Mouse (Mus musculus) hindbrain, embryonic 13.5 days (tissue): ENCODE measurements around the gene Adarb2. TPM values are rescaled to one million over a fixed set of nuclear protein-coding genes. Genes with fewer than 3 reads are reported as not detected.

ENCODE experiments used
- ATAC-seq: fragments of 200-750 bp; cut with Nextera tagmentation; 2 replicates; pipeline ENCODE4 v1.8.0; 2017; ENCODE audit warnings: moderate TSS enrichment; ENCODE audit not compliant: low FRiP score
- H3K27ac ChIP-seq: fragments of 300-500 bp; sonication (generic); 2 replicates; pipeline ENCODE4 v1.5.1; 2015; ENCODE audit warnings: inconsistent platforms, mild to moderate bottlenecking, moderate library complexity
- H3K27me3 ChIP-seq: fragments of 300-500 bp; sonication (generic); 2 replicates; pipeline ENCODE4 v1.6.1; 2015; ENCODE audit warnings: mild to moderate bottlenecking, inconsistent platforms
- H3K36me3 ChIP-seq: fragments of 300-500 bp; sonication (generic); 2 replicates; pipeline ENCODE4 v1.6.1; 2015; ENCODE audit warnings: mild to moderate bottlenecking, inconsistent platforms
- H3K4me1 ChIP-seq: fragments of 300-500 bp; sonication (generic); replicated peaks from 2 replicates; pipeline ENCODE4 v1.6.1; 2015; ENCODE audit warnings: inconsistent platforms
- H3K4me2 ChIP-seq: fragments of 300-500 bp; sonication (generic); 2 replicates; pipeline ENCODE4 v1.6.1; 2015; ENCODE audit warnings: inconsistent platforms, mild to moderate bottlenecking, moderate library complexity
- H3K4me3 ChIP-seq: fragments of 300-500 bp; sonication (generic); 2 replicates; pipeline ENCODE4 v1.5.1; 2015; ENCODE audit warnings: mild to moderate bottlenecking, inconsistent platforms
- H3K9ac ChIP-seq: fragments of 300-500 bp; sonication (generic); 2 replicates; pipeline ENCODE4 v1.6.1; 2015; ENCODE audit warnings: mild to moderate bottlenecking, inconsistent platforms
- H3K9me3 ChIP-seq: fragments of 300-500 bp; sonication (generic); 2 replicates; pipeline ENCODE4 v1.6.1; 2016; ENCODE audit warnings: inconsistent platforms
- WGBS: fragments of 180-500 bp; shearing (Covaris S2); methylation state at CpG from one replicate; pipeline ENCODE4 v1.1.7; 2015; 5-methylcytosine and 5-hydroxymethylcytosine counted together
- polyA plus RNA-seq: library from polyadenylated mRNA; unstranded; fragments of >200 nt; fragmentation: Nextera tagmentation; extraction: Ambion mirVana; gene quantifications from 2 replicates; pipeline ENCODE4 v1.2.1, GENCODE M21; 2015

Gene Adarb2
- polyA plus RNA-seq, 1 experiment from 2014 or later, result 28.9 TPM

- Histone ChIP-seq H3K27me3 (no peaks in the 10 kb centered on the region), H3K4me1 (peaks cover 4% of the 10 kb centered on the region; the same call in 1 of the 2 replicates), H3K4me2 (no peak overlapping the region), H3K9ac (no peak overlapping the region), H3K9me3 (no peaks in the 10 kb centered on the region), H3K4me3 (no peak overlapping the region), H3K36me3 (no peaks in the 10 kb centered on the region), H3K27ac (no peak overlapping the region)
- 71% methylated on average over 12 of the region's 12 CpGs for WGBS
- ATAC-seq, result no peak
Observed at GRCm38 (mm10) chr13:8467591-8468366, 265.1 kb downstream of the Adarb2 start.

- H3K4me3 ChIP-seq, result no peak overlapping the region
- 73% methylated on average over 3 of the region's 3 CpGs for WGBS
- ATAC-seq, result no peak
- no peaks in the 10 kb centered on the region for H3K27me3 ChIP-seq
- no peak overlapping the region for H3K9ac ChIP-seq
- no peaks in the 10 kb centered on the region for H3K9me3 ChIP-seq
- no peaks in the 10 kb centered on the region for H3K36me3 ChIP-seq
- 0 out of 2 replicates have a peak, but pooled peaks cover 6% of the 10 kb centered on the region for H3K4me1 ChIP-seq
- H3K4me2 ChIP-seq, result no peak overlapping the region
- H3K27ac ChIP-seq, result peak overlapping the region; percentile 23; the same call in 1 of the 2 replicates
Observed at GRCm38 (mm10) chr13:8476237-8476636, 273.6 kb downstream of the Adarb2 start.

DNA sequence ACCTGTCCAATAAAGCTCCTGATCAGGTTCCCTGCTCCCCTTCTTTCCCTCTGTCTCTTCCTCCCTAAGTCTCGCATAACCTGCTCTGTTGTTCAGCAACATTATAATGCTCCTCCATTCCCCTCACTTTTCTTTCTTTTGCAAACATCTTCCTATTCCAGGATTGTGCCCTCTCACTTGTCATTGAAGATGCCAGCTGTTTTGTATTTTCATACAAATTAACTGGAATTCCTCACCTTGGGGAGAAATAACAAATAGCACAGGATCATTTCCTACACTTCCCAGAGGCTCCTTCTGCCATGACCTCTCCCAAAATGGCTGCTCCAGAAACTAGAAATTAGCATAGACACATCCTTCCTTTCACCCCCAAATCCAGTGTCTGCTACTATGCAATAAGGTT, 276.1 kb downstream of the Adarb2 start:
- no peak overlapping the region for H3K4me3 ChIP-seq
- no peak overlapping the region for H3K27ac ChIP-seq
- H3K4me1 ChIP-seq, result 0 out of 2 replicates have a peak, but pooled peaks cover 6% of the 10 kb centered on the region
- no peak overlapping the region for H3K4me2 ChIP-seq
- ATAC-seq, result no peak
- no peaks in the 10 kb centered on the region for H3K36me3 ChIP-seq
- H3K9ac ChIP-seq, result no peak overlapping the region
- WGBS, result 90% methylated on average over 1 of the region's 1 CpGs
- H3K9me3 ChIP-seq, result no peaks in the 10 kb centered on the region
- H3K27me3 ChIP-seq, result no peaks in the 10 kb centered on the region

GRCm38 (mm10) chr13:8479970-8480369, 277.3 kb downstream of the Adarb2 start:
- H3K4me1 ChIP-seq, result peaks cover 8% of the 10 kb centered on the region; the same call in 1 of the 2 replicates
- ATAC-seq, result no peak

DNA sequence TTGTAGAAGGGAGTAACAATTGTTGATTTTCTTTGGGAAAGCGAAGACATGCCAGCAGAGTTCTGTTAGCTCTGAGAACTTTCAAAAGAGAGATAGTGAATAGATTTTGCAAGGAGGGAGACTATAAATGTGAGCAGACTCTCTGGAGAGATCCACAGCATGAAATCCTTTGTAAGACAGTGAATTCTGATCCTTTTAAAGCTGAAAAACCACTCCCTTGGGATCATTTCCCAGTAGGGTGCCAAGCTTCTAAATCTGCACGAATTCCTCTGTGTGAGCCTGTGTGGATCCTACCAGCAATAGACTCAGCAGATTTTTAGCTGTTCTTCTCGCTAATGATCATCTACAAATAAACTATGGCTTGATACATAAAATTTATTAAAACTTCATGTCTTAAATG, 278.7 kb downstream of the Adarb2 start:
- no peaks in the 10 kb centered on the region for H3K27me3 ChIP-seq
- no peak overlapping the region for H3K4me3 ChIP-seq
- H3K27ac ChIP-seq, result no peak overlapping the region
- no peak overlapping the region for H3K4me2 ChIP-seq
- no peaks in the 10 kb centered on the region for H3K9me3 ChIP-seq
- H3K36me3 ChIP-seq, result no peaks in the 10 kb centered on the region
- H3K4me1 ChIP-seq, result peaks cover 4% of the 10 kb centered on the region; the same call in 1 of the 2 replicates
- 53% methylated on average over 3 of the region's 3 CpGs for WGBS
- H3K9ac ChIP-seq, result no peak overlapping the region
- no peak for ATAC-seq

More at GRCm38 (mm10) chr13:8479970-8480369, 277.3 kb downstream of the Adarb2 start:
- Histone ChIP-seq H3K4me2 (no peak overlapping the region), H3K27me3 (no peaks in the 10 kb centered on the region), H3K36me3 (no peaks in the 10 kb centered on the region), H3K9me3 (no peaks in the 10 kb centered on the region), H3K9ac (no peak overlapping the region), H3K4me3 (no peak overlapping the region), H3K27ac (no peak overlapping the region)

GRCm38 (mm10) chr13:8484592-8485272, 282.1 kb downstream of the Adarb2 start:
- Histone ChIP-seq H3K36me3 (no peaks in the 10 kb centered on the region), H3K4me3 (no peak overlapping the region), H3K9ac (no peak overlapping the region), H3K27me3 (no peaks in the 10 kb centered on the region), H3K4me1 (peaks cover 8% of the 10 kb centered on the region; the same call in 1 of the 2 replicates), H3K9me3 (no peaks in the 10 kb centered on the region), H3K4me2 (no peak overlapping the region), H3K27ac (peak overlapping the region; percentile 61)
- peak; percentile 57 for ATAC-seq
- WGBS, result 50% methylated on average over 4 of the region's 4 CpGs

DNA sequence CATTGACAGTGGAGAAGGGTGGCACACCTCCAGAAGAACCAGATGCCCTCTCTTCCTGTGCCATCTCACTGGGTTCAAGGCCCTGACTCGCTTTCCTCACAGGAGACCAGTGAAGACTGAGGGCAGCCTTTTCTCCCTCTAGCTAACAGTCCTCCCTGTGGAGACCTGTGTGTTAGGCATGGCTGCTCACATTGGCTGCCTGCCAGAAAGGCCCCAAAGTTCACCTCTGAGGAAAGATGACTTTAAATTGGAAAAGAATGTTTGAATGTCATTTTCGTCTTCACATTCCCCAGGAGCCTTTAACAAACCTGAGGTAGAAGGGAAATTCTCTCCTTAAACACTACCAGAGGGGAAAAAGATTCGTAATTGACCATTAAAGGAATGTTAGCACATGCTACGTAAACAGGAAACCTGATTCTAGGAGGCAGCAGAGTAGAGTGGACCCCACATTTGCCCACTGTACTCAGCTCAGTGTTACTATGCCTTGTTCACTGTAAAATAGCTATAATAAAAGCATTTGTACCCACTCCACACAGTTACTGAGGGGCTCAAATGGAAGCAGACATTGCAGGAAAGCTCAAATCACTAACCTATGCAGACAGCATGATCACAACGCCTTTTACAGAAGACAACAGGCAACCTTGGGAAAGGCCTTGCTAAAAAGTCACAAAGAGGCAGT, 285.2 kb downstream of the Adarb2 start:
- Histone ChIP-seq H3K9ac (no peak overlapping the region), H3K9me3 (no peaks in the 10 kb centered on the region), H3K4me1 (peaks cover 8% of the 10 kb centered on the region; the same call in 1 of the 2 replicates), H3K4me2 (no peak overlapping the region), H3K27me3 (no peaks in the 10 kb centered on the region), H3K27ac (no peak overlapping the region), H3K4me3 (no peak overlapping the region), H3K36me3 (no peaks in the 10 kb centered on the region)
- ATAC-seq, result 0 out of 2 replicates have a peak, but pooled peaks have one; percentile 46
- 69% methylated on average over 5 of the region's 5 CpGs for WGBS

DNA sequence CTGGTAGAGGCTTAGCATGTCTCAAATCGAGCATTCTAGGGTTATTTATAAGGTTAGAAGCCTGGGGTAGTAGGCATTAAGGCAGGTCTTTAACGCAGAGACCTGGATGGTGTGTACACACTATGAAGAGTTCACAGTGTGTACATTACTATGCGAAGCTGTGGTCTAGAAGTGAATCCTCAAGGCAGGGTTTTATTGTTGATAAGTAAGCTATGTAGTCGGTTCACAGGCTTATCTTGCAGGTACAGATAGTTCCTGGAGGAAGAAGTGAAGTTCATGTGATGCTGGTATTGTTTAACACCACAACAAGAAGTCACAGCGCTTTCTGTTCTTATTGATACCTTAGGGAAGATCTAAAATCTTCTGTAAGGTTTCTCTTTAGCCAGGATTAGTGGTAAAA, 290.7 kb downstream of the Adarb2 start:
- 90% methylated on average over 5 of the region's 5 CpGs for WGBS

DNA sequence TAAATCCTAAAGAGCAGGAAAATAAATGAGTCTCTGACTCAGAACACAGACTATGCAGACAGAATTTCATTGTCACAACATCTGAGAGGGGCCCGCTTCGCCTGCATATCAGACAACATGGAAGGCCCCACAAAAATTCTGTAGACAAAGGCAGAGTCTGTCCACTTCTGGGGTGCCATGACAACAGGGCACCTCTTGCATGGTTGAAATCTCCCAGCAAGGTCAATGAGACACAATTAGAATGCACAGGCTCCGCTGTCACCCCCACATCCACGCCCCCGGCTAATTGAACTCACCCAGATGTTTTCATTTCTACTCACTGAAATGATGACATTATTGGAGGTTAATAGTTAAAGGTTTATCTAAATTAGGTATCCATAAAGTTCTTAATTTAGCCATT, 296.9 kb downstream of the Adarb2 start:
- ATAC-seq, result no peak
- no peaks in the 10 kb centered on the region for H3K4me1 ChIP-seq

More for the DNA sequence above, 290.7 kb downstream of the Adarb2 start:
- Histone ChIP-seq H3K27me3 (no peaks in the 10 kb centered on the region), H3K9ac (no peak overlapping the region), H3K4me1 (no peaks in the 10 kb centered on the region), H3K36me3 (no peaks in the 10 kb centered on the region), H3K4me3 (no peak overlapping the region), H3K27ac (no peak overlapping the region), H3K4me2 (no peak overlapping the region), H3K9me3 (no peaks in the 10 kb centered on the region)
- no peak for ATAC-seq

GRCm38 (mm10) chr13:8511069-8511817, 308.6 kb downstream of the Adarb2 start:
- Histone ChIP-seq H3K4me3 (no peak overlapping the region), H3K27ac (peak overlapping the region; percentile 40; the same call in 1 of the 2 replicates), H3K36me3 (no peaks in the 10 kb centered on the region), H3K9me3 (no peaks in the 10 kb centered on the region), H3K4me1 (peaks cover 6% of the 10 kb centered on the region; the same call in 1 of the 2 replicates), H3K27me3 (no peaks in the 10 kb centered on the region), H3K4me2 (no peak overlapping the region), H3K9ac (no peak overlapping the region)
- 75% methylated on average over 7 of the region's 7 CpGs for WGBS
- ATAC-seq, result no peak

More for the DNA sequence above, 296.9 kb downstream of the Adarb2 start:
- Histone ChIP-seq H3K4me2 (no peak overlapping the region), H3K9ac (no peak overlapping the region), H3K27ac (no peak overlapping the region), H3K9me3 (no peaks in the 10 kb centered on the region), H3K4me3 (no peak overlapping the region), H3K27me3 (no peaks in the 10 kb centered on the region), H3K36me3 (no peaks in the 10 kb centered on the region)
- WGBS, result 33% methylated on average over 5 of the region's 5 CpGs

- Histone ChIP-seq H3K27ac (no peak overlapping the region), H3K9me3 (no peaks in the 10 kb centered on the region), H3K9ac (no peak overlapping the region), H3K4me2 (no peak overlapping the region), H3K4me3 (no peak overlapping the region), H3K27me3 (no peaks in the 10 kb centered on the region), H3K36me3 (no peaks in the 10 kb centered on the region), H3K4me1 (peaks cover 6% of the 10 kb centered on the region; the same call in 1 of the 2 replicates)
- 55% methylated on average over 4 of the region's 4 CpGs for WGBS
- no peak for ATAC-seq
Observed at GRCm38 (mm10) chr13:8515979-8516715, 313.5 kb downstream of the Adarb2 start.
